Mouse (Mus musculus) myocyte (in vitro differentiated cells): ENCODE measurements around the gene Anxa4. TPM values are rescaled to one million over a fixed set of nuclear protein-coding genes. Genes with fewer than 3 reads are reported as not detected.

Experiments
- H3K27me3 ChIP-seq: one replicate; pipeline ENCODE4 v1.6.1; 2011; ENCODE audit not compliant: control insufficient read depth, insufficient read depth, insufficient read length
- H3K36me3 ChIP-seq: one replicate; pipeline ENCODE4 v1.6.1; 2011; ENCODE audit not compliant: control insufficient read depth, insufficient read depth
- H3K4me2 ChIP-seq: one replicate; pipeline ENCODE4 v1.6.1; 2011; ENCODE audit warnings: low read depth, control low read depth
- H3K4me3 ChIP-seq: one replicate; pipeline ENCODE4 v1.5.1; 2011; ENCODE audit warnings: mild to moderate bottlenecking, control low read depth, moderate library complexity
- H3K79me2 ChIP-seq: one replicate; pipeline ENCODE4 v1.6.1; 2011; ENCODE audit not compliant: control insufficient read depth, insufficient read depth
- H3ac ChIP-seq: one replicate; pipeline ENCODE4 v1.6.1; 2011; ENCODE audit not compliant: control insufficient read depth, insufficient read length
- CEBPB ChIP-seq: IDR thresholded peaks from 2 replicates; pipeline ENCODE4 v1.6.1; 2011; ENCODE audit warnings: mild to moderate bottlenecking, moderate library complexity; ENCODE audit not compliant: poor library complexity, insufficient read depth, severe bottlenecking
- E2F4 ChIP-seq: IDR thresholded peaks from one replicate; pipeline ENCODE4 v1.6.1; 2011; ENCODE audit warnings: mild to moderate bottlenecking, control low read depth, moderate library complexity; ENCODE audit not compliant: insufficient read depth
- MAX ChIP-seq: IDR thresholded peaks from one replicate; pipeline ENCODE4 v1.6.1; 2011; ENCODE audit warnings: low read depth, mild to moderate bottlenecking, control low read depth
- MYOD1 ChIP-seq, 3 experiments: IDR thresholded peaks; one replicate each; pipeline ENCODE4 v1.6.1; 2011; ENCODE audit warnings: control low read depth in 2 of 3, low read depth in 2 of 3, mild to moderate bottlenecking in 2 of 3, moderate library complexity in 1 of 3; ENCODE audit not compliant: insufficient read length in 2 of 3, control insufficient read depth in 1 of 3
- MYOG ChIP-seq, 3 experiments: IDR thresholded peaks; one replicate each; pipeline ENCODE4 v1.6.1; 2011; ENCODE audit warnings: control low read depth in 2 of 3, low read depth in 2 of 3, mild to moderate bottlenecking in 2 of 3; ENCODE audit not compliant: insufficient read length in 2 of 3, control insufficient read depth in 1 of 3, insufficient read depth in 1 of 3
- POLR2A ChIP-seq: IDR thresholded peaks from one replicate; pipeline ENCODE4 v1.6.1; 2011; ENCODE audit warnings: low read depth, mild to moderate bottlenecking, control low read depth, moderate library complexity; ENCODE audit not compliant: insufficient read length
- POLR2AphosphoS2 ChIP-seq: IDR thresholded peaks from one replicate; pipeline ENCODE4 v1.6.1; 2011; ENCODE audit warnings: low read depth, control low read depth; ENCODE audit not compliant: insufficient read length
- REST ChIP-seq: IDR thresholded peaks from one replicate; pipeline ENCODE4 v1.6.1; 2011; ENCODE audit warnings: mild to moderate bottlenecking, control low read depth, moderate library complexity; ENCODE audit not compliant: insufficient read depth, insufficient read length
- SRF ChIP-seq: IDR thresholded peaks from one replicate; pipeline ENCODE4 v1.6.1; 2011; ENCODE audit warnings: low read depth; ENCODE audit not compliant: control insufficient read depth, insufficient read length
- TCF12 ChIP-seq: IDR thresholded peaks from one replicate; pipeline ENCODE4 v1.6.1; 2011; ENCODE audit warnings: mild to moderate bottlenecking, control low read depth; ENCODE audit not compliant: poor library complexity, insufficient read depth, severe bottlenecking
- TCF3 ChIP-seq: IDR thresholded peaks from one replicate; pipeline ENCODE4 v1.6.1; 2011; ENCODE audit warnings: low read depth, control low read depth; ENCODE audit not compliant: insufficient read length
- USF1 ChIP-seq: IDR thresholded peaks from one replicate; pipeline ENCODE4 v1.6.1; 2011; ENCODE audit warnings: low read depth, mild to moderate bottlenecking, control low read depth, moderate library complexity
- polyA plus RNA-seq: library from polyadenylated mRNA; unstranded; fragments of >200 nt; fragmentation: generic; extraction: Trizol; gene quantifications from one replicate; pipeline ENCODE4 v1.2.1, GENCODE M21; 2012; ENCODE audit warnings: missing spikeins

The Anxa4 gene
- polyA plus RNA-seq, 1 experiment: 72.5 TPM

GRCm38 (mm10) chr6:86815436-86815835 lies 22.1 kb upstream of the Anxa4 start:
- H3ac ChIP-seq: no peak overlapping the region
- TF ChIP-seq MYOD1 (IDR thresholded peaks at IDR 0.05; ENCODE audit: control insufficient read depth in 1 of 3, insufficient read length in 2 of 3, low read depth in 2 of 3) (no peak), POLR2A (no peak), SRF (no peak), MAX (no peak), USF1 (no peak), REST (no peak), TCF3 (no peak), TCF12 (no peak), E2F4 (no peak), MYOG (IDR thresholded peaks at IDR 0.05; ENCODE audit: control insufficient read depth in 1 of 3, insufficient read depth in 1 of 3, insufficient read length in 2 of 3, low read depth in 2 of 3) (no peak), POLR2AphosphoS2 (no peak)
- no peak overlapping the region for H3K4me2 ChIP-seq
- no peaks in the 10 kb centered on the region for H3K79me2 ChIP-seq
- H3K27me3 ChIP-seq: no peaks in the 10 kb centered on the region
- no peak overlapping the region for H3K4me3 ChIP-seq
- H3K36me3 ChIP-seq: no peaks in the 10 kb centered on the region

- no peaks in the 10 kb centered on the region for H3K36me3 ChIP-seq
- no peaks in the 10 kb centered on the region for H3K27me3 ChIP-seq
- H3ac ChIP-seq: no peak overlapping the region
- no peaks in the 10 kb centered on the region for H3K79me2 ChIP-seq
- no peak for TF ChIP-seq E2F4
- TF ChIP-seq POLR2AphosphoS2: no peak
- no peak for TF ChIP-seq TCF3
- no peak for TF ChIP-seq POLR2A
- no peak for TF ChIP-seq CEBPB
- TF ChIP-seq USF1: no peak
- TF ChIP-seq MYOG (IDR thresholded peaks at IDR 0.05; ENCODE audit: control insufficient read depth in 1 of 3, insufficient read depth in 1 of 3, insufficient read length in 2 of 3, low read depth in 2 of 3): no peak
- TF ChIP-seq SRF: no peak
- TF ChIP-seq MYOD1 (IDR thresholded peaks at IDR 0.05; ENCODE audit: control insufficient read depth in 1 of 3, insufficient read length in 2 of 3, low read depth in 2 of 3): no peak
- TF ChIP-seq MAX: no peak
- no peak for TF ChIP-seq REST
- no peak for TF ChIP-seq TCF12
- no peak overlapping the region for H3K4me2 ChIP-seq
- H3K4me3 ChIP-seq: no peak overlapping the region
These were observed 21.5 kb upstream of the Anxa4 start for GRCm38 (mm10) chr6:86814926-86815325.

DNA sequence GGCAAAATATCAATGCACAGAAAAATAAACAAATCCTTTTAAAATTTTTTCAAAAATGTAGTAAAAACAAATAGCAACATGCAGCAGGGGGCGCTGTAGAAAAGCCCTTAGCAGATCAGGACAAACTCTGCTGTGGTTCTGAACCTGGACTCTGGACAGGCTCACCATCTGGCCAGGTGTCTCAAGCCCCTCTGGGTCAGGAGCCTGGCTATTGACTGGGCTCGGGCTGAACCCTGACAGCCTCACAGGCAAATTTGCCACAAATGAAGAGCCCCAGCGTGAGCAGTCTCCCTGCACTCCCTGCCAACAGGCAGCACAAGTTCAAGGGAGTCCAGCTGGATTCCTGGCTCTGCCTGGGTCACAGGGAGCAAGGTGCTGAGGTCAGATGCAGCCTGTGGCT lies 20.0 kb upstream of the Anxa4 start:
- no peak for TF ChIP-seq CEBPB
- TF ChIP-seq E2F4: no peak
- TF ChIP-seq REST: no peak
- no peak for TF ChIP-seq TCF3
- TF ChIP-seq MAX: no peak
- TF ChIP-seq POLR2AphosphoS2: no peak
- no peak for TF ChIP-seq MYOG (IDR thresholded peaks at IDR 0.05; ENCODE audit: control insufficient read depth in 1 of 3, insufficient read depth in 1 of 3, insufficient read length in 2 of 3, low read depth in 2 of 3)
- no peak for TF ChIP-seq USF1
- no peak for TF ChIP-seq MYOD1 (IDR thresholded peaks at IDR 0.05; ENCODE audit: control insufficient read depth in 1 of 3, insufficient read length in 2 of 3, low read depth in 2 of 3)
- no peak for TF ChIP-seq TCF12
- TF ChIP-seq SRF: no peak
- no peak for TF ChIP-seq POLR2A
- no peak overlapping the region for H3K4me2 ChIP-seq
- no peak overlapping the region for H3K4me3 ChIP-seq
- no peaks in the 10 kb centered on the region for H3K79me2 ChIP-seq
- no peak overlapping the region for H3ac ChIP-seq
- H3K27me3 ChIP-seq: no peaks in the 10 kb centered on the region
- H3K36me3 ChIP-seq: no peaks in the 10 kb centered on the region

GRCm38 (mm10) chr6:86812919-86813318 lies 19.5 kb upstream of the Anxa4 start:
- Histone ChIP-seq H3K79me2 (no peaks in the 10 kb centered on the region), H3K4me2 (no peak overlapping the region), H3ac (no peak overlapping the region), H3K4me3 (no peak overlapping the region), H3K36me3 (no peaks in the 10 kb centered on the region), H3K27me3 (no peaks in the 10 kb centered on the region)
- 0 out of 2 replicates have a peak, but pooled peaks have one; percentile 31 for TF ChIP-seq CEBPB
- TF ChIP-seq MYOD1 (IDR thresholded peaks at IDR 0.05; ENCODE audit: control insufficient read depth in 1 of 3, insufficient read length in 2 of 3, low read depth in 2 of 3): no peak

DNA sequence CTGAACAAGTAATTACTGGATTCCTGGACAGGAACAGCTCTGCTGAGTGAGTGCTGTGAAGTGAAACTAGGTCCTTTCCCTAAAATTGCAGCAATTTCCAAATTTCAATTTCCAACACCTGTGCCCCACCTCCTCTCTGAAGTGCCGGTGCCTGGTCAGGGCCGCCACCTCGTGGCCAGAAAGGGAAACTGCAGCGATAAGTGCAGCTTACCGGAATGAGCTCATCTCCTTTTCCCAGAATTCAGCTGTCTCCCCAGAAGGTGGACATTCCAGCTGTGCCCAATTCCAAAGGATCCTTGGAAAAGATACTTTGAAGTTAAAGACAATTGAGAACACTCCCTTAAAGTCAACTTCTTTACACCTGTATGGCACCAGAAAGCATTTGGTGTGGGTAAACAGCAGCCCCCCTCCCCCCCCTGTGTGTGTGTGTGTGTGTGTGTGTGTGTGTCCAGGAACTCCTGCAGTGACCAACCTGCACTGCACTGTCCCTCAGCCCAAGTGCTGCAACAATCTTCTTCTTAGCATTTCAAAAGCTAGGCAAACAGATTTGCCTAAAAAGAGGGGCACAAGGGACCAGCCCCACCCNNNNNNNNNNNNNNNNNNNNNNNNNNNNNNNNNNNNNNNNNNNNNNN lies 13.2 kb upstream of the Anxa4 start:
- no peak overlapping the region for H3ac ChIP-seq
- H3K4me2 ChIP-seq: no peak overlapping the region
- H3K79me2 ChIP-seq: no peaks in the 10 kb centered on the region
- no peaks in the 10 kb centered on the region for H3K27me3 ChIP-seq
- TF ChIP-seq SRF: no peak
- no peak for TF ChIP-seq MAX
- TF ChIP-seq TCF12: no peak
- peak in 2 of 3 experiments; percentile 13 to 31 for TF ChIP-seq MYOD1 (IDR thresholded peaks at IDR 0.05; ENCODE audit: control insufficient read depth in 1 of 3, insufficient read length in 2 of 3, low read depth in 2 of 3)
- TF ChIP-seq MYOG (IDR thresholded peaks at IDR 0.05; ENCODE audit: control insufficient read depth in 1 of 3, insufficient read depth in 1 of 3, insufficient read length in 2 of 3, low read depth in 2 of 3): peak in 2 of 3 experiments; percentile 28 to 57
- no peak for TF ChIP-seq POLR2A
- H3K36me3 ChIP-seq: no peaks in the 10 kb centered on the region
- no peak overlapping the region for H3K4me3 ChIP-seq
